Mouse (Mus musculus) naive thymus-derived CD4-positive, alpha-beta T cell, adult 2 months (primary cell): ENCODE data around the gene AI182371.

Experiments
- DNase-seq: peaks from one replicate; pipeline ENCODE4 v3.0.0-alpha.2; 2011; ENCODE audit warnings: low read depth

The AI182371 gene

DNA sequence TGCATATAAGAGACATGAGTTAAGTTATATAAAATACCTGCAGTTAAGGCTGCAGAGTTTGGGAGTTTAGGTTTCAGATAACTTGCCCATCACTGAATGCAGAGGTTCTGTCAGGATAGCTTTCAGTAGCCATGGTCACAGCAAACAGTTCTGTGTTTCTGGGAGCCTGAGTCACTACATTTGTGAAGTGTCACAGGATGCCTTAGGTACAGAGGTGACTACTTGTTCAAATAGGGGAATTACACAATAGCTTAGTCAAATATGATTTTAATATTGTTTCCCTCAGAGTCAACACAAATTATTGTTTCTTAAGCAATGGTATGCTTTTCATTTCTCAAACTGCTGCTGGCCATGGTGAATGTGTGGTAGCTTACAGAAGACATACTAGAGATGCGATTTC, 32.2 kb downstream of the AI182371 start:
- no peak for DNase-seq

DNA sequence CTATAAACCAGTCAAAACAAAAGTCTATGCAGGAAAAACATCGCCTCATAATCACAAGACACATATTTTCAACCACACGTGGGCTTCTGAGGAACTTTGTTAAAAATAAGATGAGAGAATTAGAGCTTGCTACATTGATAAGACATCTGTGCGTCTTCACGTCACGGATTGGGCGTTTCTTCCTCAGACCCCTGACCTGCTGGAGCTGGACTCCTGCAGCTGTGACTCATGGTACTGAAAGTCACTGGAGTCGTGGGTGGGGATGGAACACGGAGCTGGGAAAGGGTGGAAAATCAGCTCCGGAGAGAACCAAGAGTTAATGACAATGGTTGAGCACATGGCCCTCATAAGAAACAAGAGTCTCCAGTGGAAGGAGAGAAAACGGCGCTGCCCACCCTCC, 34.2 kb downstream of the AI182371 start:
- no peak for DNase-seq

DNA sequence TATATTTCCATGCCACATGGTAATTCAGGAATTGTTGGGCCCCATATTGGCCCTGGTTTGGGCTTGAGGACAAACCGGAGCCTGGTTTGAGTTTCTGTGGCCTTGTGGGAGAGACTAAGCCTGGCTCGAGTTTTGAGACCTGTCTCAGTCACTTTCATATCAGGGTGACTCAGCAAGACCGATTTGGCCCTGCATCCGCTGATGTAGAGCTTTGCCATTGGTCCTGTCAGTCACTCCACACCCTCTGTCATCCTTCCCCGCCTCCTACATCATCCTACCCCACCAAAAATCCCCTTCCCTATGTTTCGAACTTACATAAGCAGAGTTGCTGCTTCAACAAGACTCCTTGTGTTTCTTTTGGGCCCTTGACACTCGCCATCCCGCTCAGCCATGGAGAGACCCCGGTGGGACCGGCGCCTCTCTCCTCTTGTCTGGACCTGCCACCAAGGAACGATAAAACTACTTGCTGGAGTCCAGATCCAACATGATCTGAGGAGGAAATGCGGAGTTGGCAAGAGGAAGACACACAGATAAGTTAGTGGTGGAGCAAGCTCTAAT, 34.7 kb downstream of the AI182371 start:
- no peak for DNase-seq

DNA sequence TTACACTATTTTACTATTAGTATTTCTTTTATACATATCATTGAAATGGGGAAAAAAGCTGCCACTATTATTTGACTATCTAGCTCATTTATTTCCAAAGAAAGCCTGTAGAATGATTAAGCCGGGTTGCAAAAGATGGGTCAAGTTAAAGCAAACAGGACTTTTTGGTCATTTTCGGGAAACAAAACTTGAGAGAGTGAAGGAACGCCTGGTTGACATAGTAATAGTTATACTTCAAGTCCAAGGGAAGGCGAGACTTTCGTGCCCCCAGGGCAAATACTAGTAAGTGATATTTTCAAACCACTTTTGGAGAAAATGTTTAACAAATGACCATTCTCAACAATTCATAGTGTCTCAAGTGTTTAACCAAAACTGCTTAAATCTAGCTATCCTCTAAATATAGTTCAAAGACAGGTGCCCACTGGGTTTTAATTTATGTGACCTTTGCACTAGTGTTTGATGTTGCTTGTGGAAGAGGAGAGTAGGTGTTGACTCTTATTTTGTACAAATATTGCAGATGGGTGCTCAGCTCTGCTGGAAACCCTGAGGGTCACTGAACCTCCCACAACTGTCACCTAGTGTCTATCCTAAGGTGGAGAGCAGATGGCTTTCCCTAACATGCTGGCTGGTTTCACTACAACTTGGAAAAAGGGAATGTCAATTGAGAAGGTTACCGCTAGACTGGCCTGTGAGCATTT, 37.9 kb downstream of the AI182371 start:
- DNase-seq = no peak

DNA sequence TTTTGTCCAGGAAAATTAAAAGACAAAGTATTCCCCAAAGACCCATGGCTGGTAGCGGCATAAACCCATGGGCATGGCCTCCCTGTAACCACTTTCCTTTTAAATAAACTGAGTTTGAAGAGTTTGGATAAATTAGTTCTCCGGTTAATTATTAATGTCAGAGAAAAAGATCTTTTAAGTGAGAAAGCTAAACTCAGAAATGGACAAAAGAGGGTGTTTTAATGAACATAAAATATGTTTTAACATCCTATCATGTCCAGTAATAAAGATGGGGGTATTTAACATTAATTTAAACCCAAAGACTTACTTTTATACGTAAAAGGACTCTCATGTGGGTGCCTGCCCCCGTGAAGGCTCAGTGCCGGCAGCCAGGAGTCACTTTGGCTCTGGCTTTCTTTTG, 40.0 kb downstream of the AI182371 start, which contains the start of gene Hc:
Gene Hc (minus strand): TSS at position 101 of the 400 bp plus-strand sequence.
- no peak for DNase-seq

DNA sequence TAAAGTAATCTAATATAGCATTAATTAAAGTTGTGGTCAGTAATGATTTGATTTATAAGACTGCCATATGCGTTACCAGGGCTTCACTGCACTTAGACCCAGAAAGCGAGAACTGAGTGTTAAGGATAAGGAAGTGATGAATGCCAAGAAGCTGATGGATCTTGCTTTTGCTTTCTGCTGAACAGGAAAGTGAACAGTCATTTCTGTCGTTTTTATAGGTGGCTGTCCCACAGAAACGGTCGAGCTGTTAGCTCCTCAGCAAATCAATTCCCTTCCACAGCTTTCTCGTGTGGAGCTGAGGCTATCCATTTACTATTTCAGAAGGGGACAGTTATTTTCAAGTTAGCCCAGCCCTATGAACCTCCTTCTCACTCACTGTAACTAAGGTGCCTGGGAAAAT, 40.4 kb downstream of the AI182371 start:
- no peak for DNase-seq

DNA sequence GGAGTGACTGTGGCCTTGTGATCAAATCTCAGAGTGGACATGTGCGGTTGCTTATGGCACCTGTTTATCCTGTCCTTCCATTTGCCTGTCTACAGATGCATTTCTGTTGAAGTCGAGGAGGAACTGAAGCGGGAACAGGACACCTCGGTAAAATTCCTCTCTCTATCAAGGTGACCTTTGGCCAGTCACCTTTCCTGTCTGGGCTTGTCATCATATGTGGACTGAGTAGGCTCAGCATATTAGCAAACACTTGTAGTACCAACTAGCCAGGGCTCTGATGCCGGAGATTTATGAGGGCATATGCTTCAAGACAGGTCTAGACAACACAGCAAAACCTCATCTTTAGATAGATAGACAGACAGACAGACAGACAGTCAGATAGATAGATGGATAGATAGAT, 41.1 kb downstream of the AI182371 start:
- no peak for DNase-seq

DNA sequence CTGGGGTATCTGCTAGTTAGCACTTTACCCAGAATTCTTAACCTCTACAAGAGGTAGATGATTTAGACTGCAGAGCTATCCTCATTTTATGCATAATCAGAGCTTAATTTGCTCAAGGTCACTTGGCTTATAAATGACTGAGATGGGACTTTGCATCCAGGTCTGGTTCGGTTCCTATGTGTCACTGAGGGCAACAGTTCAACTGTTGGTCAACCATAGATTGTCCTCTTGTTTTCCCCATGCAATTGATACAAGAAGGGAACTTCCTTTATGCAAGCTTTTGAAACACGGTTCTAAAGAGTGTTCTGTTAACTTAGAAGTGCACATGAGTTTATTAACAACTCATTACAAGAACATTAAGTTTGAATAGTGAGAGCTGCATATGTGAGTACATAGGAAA, 43.0 kb downstream of the AI182371 start:
- no peak for DNase-seq

DNA sequence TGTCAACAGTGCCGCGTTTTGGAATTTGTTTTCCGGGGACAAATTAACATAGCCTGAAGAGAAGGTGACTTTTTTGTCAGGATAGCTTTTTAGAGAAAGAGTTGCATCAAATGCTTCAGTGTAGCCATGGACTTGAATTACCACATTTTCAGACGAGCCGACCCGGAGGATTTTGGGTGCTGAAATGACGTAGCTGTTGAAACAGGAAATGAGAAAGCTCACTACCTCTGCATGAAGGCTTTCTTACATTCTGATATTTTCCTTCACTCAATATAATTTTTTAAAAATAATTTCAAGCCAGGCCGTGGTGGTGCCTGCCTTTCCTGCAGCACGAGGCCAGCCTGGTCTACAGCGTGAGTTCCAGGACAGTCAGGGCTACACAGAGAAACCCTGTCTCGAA, 44.1 kb downstream of the AI182371 start:
- DNase-seq = no peak

DNA sequence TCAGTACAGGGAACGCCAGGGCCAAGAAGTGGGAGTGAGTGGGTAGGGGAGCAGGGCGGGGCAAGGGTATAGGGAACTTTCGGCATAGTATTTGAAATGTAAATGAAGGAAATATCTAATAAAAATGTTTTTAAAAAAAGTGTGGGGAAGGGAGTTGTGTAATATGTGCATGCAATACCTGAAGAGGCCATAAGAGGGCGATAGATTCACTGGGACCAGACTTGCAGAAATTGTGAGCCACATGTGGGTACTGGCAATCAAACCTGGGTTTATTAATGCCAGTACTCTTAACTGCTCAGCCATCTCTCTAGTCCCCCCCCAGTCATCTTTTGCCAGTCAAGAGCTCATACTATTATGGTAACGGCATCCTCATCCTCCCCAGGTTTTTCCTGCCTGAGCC, 52.5 kb downstream of the AI182371 start:
- DNase-seq = peak; percentile 76

DNA sequence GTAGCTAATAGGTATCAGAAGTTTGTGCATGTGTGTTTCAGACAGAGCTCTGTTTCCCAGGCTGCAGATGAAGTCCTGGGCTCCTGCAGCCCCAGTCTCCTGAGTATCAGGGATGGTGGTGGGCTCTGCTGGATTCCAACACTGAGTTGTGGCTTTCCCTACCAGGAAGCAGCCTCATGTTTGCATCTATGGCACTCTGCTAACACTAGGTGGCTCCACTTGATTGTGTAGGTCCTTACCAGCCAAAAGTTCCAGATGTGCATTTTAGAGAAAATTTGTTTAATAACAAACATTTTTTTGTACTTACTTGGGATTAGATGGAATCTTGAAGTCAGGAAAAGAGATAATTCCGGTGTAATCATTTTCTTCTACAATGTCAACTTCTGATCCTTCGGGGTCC, 56.4 kb downstream of the AI182371 start:
- peak; percentile 73 for DNase-seq

DNA sequence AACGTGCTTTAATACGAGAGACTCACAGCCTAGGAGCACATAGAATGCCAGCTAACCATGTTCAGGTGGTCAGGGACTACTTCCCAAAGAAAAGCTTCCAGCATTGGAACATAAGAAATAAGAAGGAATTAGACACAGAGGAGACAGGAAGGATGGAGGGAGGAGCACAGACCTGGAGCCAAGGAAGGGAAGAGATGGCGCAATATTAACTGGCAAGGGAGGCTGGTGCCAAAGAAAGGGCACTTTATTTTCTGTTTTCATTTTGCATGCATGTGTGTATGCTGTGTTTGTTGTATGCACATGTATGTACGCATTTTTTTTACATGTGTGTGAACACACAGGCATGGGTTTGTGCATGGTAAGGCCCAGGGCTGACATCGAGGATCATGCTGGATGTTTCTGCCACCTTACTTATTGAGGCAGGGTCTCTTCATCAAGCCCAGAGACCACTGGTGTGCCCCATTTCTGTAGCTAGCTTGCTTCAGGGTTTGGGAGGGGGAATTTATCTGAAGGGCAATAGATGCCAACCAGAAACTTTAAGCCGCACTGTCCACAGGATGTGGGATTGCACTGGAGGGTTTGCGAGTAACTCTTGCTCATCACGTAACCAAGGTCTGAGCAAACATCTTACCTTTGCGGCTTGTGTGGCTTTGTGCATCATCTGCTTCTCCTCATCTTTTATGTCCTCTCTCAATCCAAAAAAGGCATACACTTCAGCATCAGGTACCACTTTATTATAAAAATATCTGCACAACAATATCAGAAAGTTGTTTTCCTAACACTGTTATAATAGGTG, 62.6 kb downstream of the AI182371 start:
- DNase-seq = peak; percentile 20
